Mouse (Mus musculus) lung, adult 2 months (tissue): Measurements from ENCODE around the gene Nek4.
A peak's percentile ranks its signal among the peaks of the same experiment; 100 is the strongest.

Source experiments
- CTCF ChIP-seq: fragments of 200-500 bp; IDR thresholded peaks from 2 replicates; pipeline ENCODE4 v1.5.1; 2011; ENCODE audit warnings: mild to moderate bottlenecking, low read length, control low read depth; ENCODE audit not compliant: insufficient read depth
- POLR2A ChIP-seq: fragments of 200-500 bp; IDR thresholded peaks from 2 replicates; pipeline ENCODE4 v1.6.1; 2011; ENCODE audit warnings: low read depth, mild to moderate bottlenecking, control low read depth, low read length, borderline replicate concordance; ENCODE audit errors: extremely low read depth

DNA sequence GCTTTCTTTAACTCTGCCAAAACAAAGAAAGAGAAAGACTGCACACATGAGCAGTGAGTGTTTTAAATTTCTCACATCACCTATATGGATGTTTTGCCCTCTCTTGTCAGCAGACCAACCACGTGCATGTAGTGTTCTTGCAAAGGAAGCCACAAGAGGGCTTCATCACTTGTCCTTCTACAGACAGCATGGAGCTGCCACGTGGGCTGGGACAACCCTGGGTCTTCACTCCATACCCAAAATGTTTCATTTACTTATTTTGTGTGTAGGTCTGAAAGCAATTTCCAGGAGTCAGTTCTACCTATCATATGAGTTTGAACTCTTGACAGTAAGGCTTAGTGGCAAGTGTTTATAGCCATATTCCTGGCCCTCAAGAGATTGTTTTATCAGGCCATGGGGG is 66.7 kb downstream of the Nek4 start:
- TF ChIP-seq CTCF (peak; percentile 5; the same call in 1 of the 2 replicates), POLR2A (no peak)
